Mouse (Mus musculus) large intestine, adult 2 months (tissue): ENCODE data around the gene Rasip1. TPM values are rescaled to one million over a fixed set of nuclear protein-coding genes. Genes with fewer than 3 reads are reported as not detected.

Source experiments
- DNase-seq: peaks from one replicate; pipeline ENCODE4 v3.0.0-alpha.2; 2012; ENCODE audit warnings: low read depth, low spot score
- WGBS: fragments of 180-500 bp; shearing (Covaris S2); methylation state at CpG from one replicate; pipeline ENCODE4 v1.1.7; 2018; 5-methylcytosine and 5-hydroxymethylcytosine counted together
- polyA plus RNA-seq: library from polyadenylated mRNA; depleted of rRNA; stranded (reverse); fragments of >200 nt; gene quantifications from 2 replicates; pipeline ENCODE4 v1.2.3, GENCODE M21; 2012

Rasip1 gene
- polyA plus RNA-seq, 1 experiment: 5.0 TPM

GRCm38 (mm10) chr7:45621443-45621842 lies 5.8 kb upstream of the Rasip1 start, which contains the start of gene Izumo1:
Gene Izumo1, plus strand, starts transcription at chr7:45621811.
- 37% methylated on average over 9 of the region's 9 CpGs for WGBS
- no peak for DNase-seq

- DNase-seq: no peak
- WGBS: 92% methylated on average over 11 of the region's 11 CpGs
Observed at GRCm38 (mm10) chr7:45623507-45623906, 3.8 kb upstream of the Rasip1 start.

GRCm38 (mm10) chr7:45624718-45625117 lies 2.6 kb upstream of the Rasip1 start:
- WGBS: 63% methylated on average over 3 of the region's 3 CpGs
- no peak for DNase-seq

GRCm38 (mm10) chr7:45625481-45625880 lies 1.8 kb upstream of the Rasip1 start:
- WGBS: 69% methylated on average over 8 of the region's 8 CpGs
- DNase-seq: no peak

GRCm38 (mm10) chr7:45626571-45627076 lies 664 bp upstream of the Rasip1 start:
- no peak for DNase-seq
- WGBS: 92% methylated on average over 7 of the region's 7 CpGs

- no peak for DNase-seq
- WGBS: 2% methylated on average over 102 of the region's 105 CpGs
Observed at GRCm38 (mm10) chr7:45628364-45629294, 1.3 kb downstream of the Rasip1 start.

GRCm38 (mm10) chr7:45630064-45630907 lies 3.0 kb downstream of the Rasip1 start:
- 88% methylated on average over 23 of the region's 23 CpGs for WGBS
- DNase-seq: no peak

- no peak for DNase-seq
- 55% methylated on average over 35 of the region's 35 CpGs for WGBS
Observed at GRCm38 (mm10) chr7:45632499-45632898, 5.2 kb downstream of the Rasip1 start.

GRCm38 (mm10) chr7:45634946-45635681 lies 7.8 kb downstream of the Rasip1 start:
- WGBS: 84% methylated on average over 11 of the region's 11 CpGs
- no peak for DNase-seq

- 81% methylated on average over 15 of the region's 15 CpGs for WGBS
- no peak for DNase-seq
Observed at GRCm38 (mm10) chr7:45635711-45636688, 8.7 kb downstream of the Rasip1 start.

- DNase-seq: no peak
- WGBS: 87% methylated on average over 6 of the region's 6 CpGs
Observed at GRCm38 (mm10) chr7:45637710-45638109, 10.4 kb downstream of the Rasip1 start.

GRCm38 (mm10) chr7:45638623-45639401 lies 11.5 kb downstream of the Rasip1 start:
- DNase-seq: peak; percentile 88

GRCm38 (mm10) chr7:45639561-45640027 lies 12.3 kb downstream of the Rasip1 start, which contains the start of gene Mamstr:
Gene Mamstr, plus strand, starts transcription at chr7:45639977.
- WGBS: 54% methylated on average over 19 of the region's 19 CpGs

More at GRCm38 (mm10) chr7:45638623-45639401, 11.5 kb downstream of the Rasip1 start:
- 39% methylated on average over 29 of the region's 29 CpGs for WGBS

GRCm38 (mm10) chr7:45640191-45640957 lies 13.1 kb downstream of the Rasip1 start:
- DNase-seq: no peak
- 90% methylated on average over 19 of the region's 19 CpGs for WGBS

More at GRCm38 (mm10) chr7:45639561-45640027, 12.3 kb downstream of the Rasip1 start, which contains the start of gene Mamstr:
- DNase-seq: no peak

- 61% methylated on average over 17 of the region's 17 CpGs for WGBS
- DNase-seq: no peak
Observed at GRCm38 (mm10) chr7:45641391-45642040, 14.2 kb downstream of the Rasip1 start.

- WGBS: 69% methylated on average over 5 of the region's 5 CpGs
- no peak for DNase-seq
Observed at GRCm38 (mm10) chr7:45642083-45642482, 14.8 kb downstream of the Rasip1 start.
